ENCODE assay signal across 7 mouse cellular contexts in genomic region chr17:72604610-72604980, GRCm38 (mm10). TPM values are rescaled to one million over a fixed set of nuclear protein-coding genes. Genes with fewer than 3 reads are reported as not detected.
DNase-seq lines count a peak whose midpoint lies in the region; ATAC-seq and TF ChIP-seq lines count a peak whose summit lies in the region.

Alk (minus strand) TSS chr17:72604627.

- DNase-seq in c-Kit-positive CD71-positive TER-119-negative erythroid progenitor cells, embryonic 14.5 days (ENCODE audit: low read depth) = peak; percentile 44
- DNase-seq in heart, postnatal 0 days (ENCODE audit: low spot score) = peak; percentile 71
- peak; percentile 85 to 93 for DNase-seq in kidney, postnatal 25 days
- DNase-seq in neural tube, embryonic 10.5 days (ENCODE audit: extremely low spot score, low spot score) = peak; percentile 92

- peak within 1 kb of the TSS; percentile 59 for H3K4me3 ChIP-seq in forebrain, embryonic 13.5 days
- H3K4me3 ChIP-seq in heart, postnatal 0 days (ENCODE audit: low read depth, low read length) = peak within 1 kb of the TSS; percentile 36
- peak within 1 kb of the TSS; percentile 48 for H3K4me3 ChIP-seq in liver, embryonic 12.5 days
- H3K4me3 ChIP-seq in stomach, embryonic 15.5 days (replicated peaks) = peak within 1 kb of the TSS; percentile 45

- peak; percentile 96 for ATAC-seq in forebrain, embryonic 13.5 days
- ATAC-seq in heart, postnatal 0 days (ENCODE audit: insufficient read depth, low read depth) = peak; percentile 84
- peak; percentile 82 for ATAC-seq in liver, embryonic 12.5 days
- peak; percentile 92 for ATAC-seq in stomach, embryonic 15.5 days (ENCODE audit: insufficient read depth, low FRiP score, low read depth)

- no peaks in the 10 kb centered on the region for H3K9me3 ChIP-seq in forebrain, embryonic 13.5 days (replicated peaks)
- no peaks in the 10 kb centered on the region for H3K9me3 ChIP-seq in heart, postnatal 0 days (replicated peaks; ENCODE audit: control insufficient read depth, low read length)
- H3K9me3 ChIP-seq in liver, embryonic 12.5 days (replicated peaks) = no peaks in the 10 kb centered on the region
- no peaks in the 10 kb centered on the region for H3K9me3 ChIP-seq in stomach, embryonic 15.5 days

- H3K27me3 ChIP-seq in forebrain, embryonic 13.5 days = peaks cover 34% of the 10 kb centered on the region
- H3K27me3 ChIP-seq in heart, postnatal 0 days (ENCODE audit: control insufficient read depth, insufficient read depth, low read length) = peaks cover 41% of the 10 kb centered on the region
- peaks cover 40% of the 10 kb centered on the region for H3K27me3 ChIP-seq in liver, embryonic 12.5 days (replicated peaks)
- peaks cover 30% of the 10 kb centered on the region for H3K27me3 ChIP-seq in stomach, embryonic 15.5 days (replicated peaks)

- WGBS in forebrain, embryonic 13.5 days = under 1% methylated on average over 27 of the region's 32 CpGs
- WGBS in heart, postnatal 0 days = under 1% methylated on average over 25 of the region's 32 CpGs
- 1% methylated on average over 32 of the region's 32 CpGs for WGBS in liver, embryonic 12.5 days (ENCODE audit: insufficient replicate concordance)
- under 1% methylated on average over 27 of the region's 32 CpGs for WGBS in stomach, embryonic 15.5 days

- peak within 1 kb of the TSS; percentile 97 for H3K4me2 ChIP-seq in forebrain, embryonic 13.5 days
- H3K4me2 ChIP-seq in heart, postnatal 0 days (ENCODE audit: low read depth, low read length) = peak within 1 kb of the TSS; percentile 58
- peak within 1 kb of the TSS; percentile 66 for H3K4me2 ChIP-seq in liver, embryonic 12.5 days
- peak within 1 kb of the TSS; percentile 89 for H3K4me2 ChIP-seq in stomach, embryonic 15.5 days

- no peak within 1 kb of the TSS for H3K27ac ChIP-seq in forebrain, embryonic 13.5 days
- no peak within 1 kb of the TSS for H3K27ac ChIP-seq in heart, postnatal 0 days (ENCODE audit: low read depth)
- no peak within 1 kb of the TSS for H3K27ac ChIP-seq in liver, embryonic 12.5 days
- no peak within 1 kb of the TSS for H3K27ac ChIP-seq in stomach, embryonic 15.5 days

- TF ChIP-seq EP300 in heart, postnatal 0 days (IDR thresholded peaks at IDR 0.05; ENCODE audit: low read depth) = no peak

- no peaks in the 10 kb centered on the region for H3K36me3 ChIP-seq in forebrain, embryonic 13.5 days (ENCODE audit: poor library complexity, severe bottlenecking)
- H3K36me3 ChIP-seq in heart, postnatal 0 days (replicated peaks; ENCODE audit: control insufficient read depth, insufficient read depth, low read length) = no peaks in the 10 kb centered on the region
- H3K36me3 ChIP-seq in liver, embryonic 12.5 days = no peaks in the 10 kb centered on the region
- H3K36me3 ChIP-seq in stomach, embryonic 15.5 days = no peaks in the 10 kb centered on the region

- H3K4me1 ChIP-seq in forebrain, embryonic 13.5 days = peaks cover 33% of the 10 kb centered on the region
- H3K4me1 ChIP-seq in heart, postnatal 0 days (ENCODE audit: control insufficient read depth, insufficient read depth) = peaks cover 7% of the 10 kb centered on the region; the same call in 1 of the 2 replicates
- 0 out of 2 replicates have a peak, but pooled peaks cover 9% of the 10 kb centered on the region for H3K4me1 ChIP-seq in liver, embryonic 12.5 days
- peaks cover 12% of the 10 kb centered on the region for H3K4me1 ChIP-seq in stomach, embryonic 15.5 days

- no peak for TF ChIP-seq CTCF in heart, postnatal 0 days (IDR thresholded peaks at IDR 0.05; ENCODE audit: low read depth)

- H3K9ac ChIP-seq in forebrain, embryonic 13.5 days = peak within 1 kb of the TSS; percentile 64
- no peak within 1 kb of the TSS for H3K9ac ChIP-seq in heart, postnatal 0 days (replicated peaks; ENCODE audit: low read depth, low read length)
- H3K9ac ChIP-seq in liver, embryonic 12.5 days = no peak within 1 kb of the TSS
- no peak within 1 kb of the TSS for H3K9ac ChIP-seq in stomach, embryonic 15.5 days

RNA-seq across cellular contexts. Expression of gene Alk, which starts in this region (rescaled TPM):
- 1.8 and 2.0 TPM in 2 replicates for polyA plus RNA-seq in forebrain, embryonic 13.5 days (2015; fragmentation: Nextera tagmentation; extraction: Ambion mirVana)
- total RNA-seq in heart, postnatal 0 days (2014; rRNA removed; ENCODE audit: low replicate concordance) = 0.15 TPM in 1 of 2 replicates, not detected in the other
- polyA plus RNA-seq in heart, postnatal 0 days (2015; fragmentation: Nextera tagmentation; extraction: Ambion mirVana) = 0.04 and 0.05 TPM in 2 replicates
- polyA plus RNA-seq in liver, embryonic 12.5 days (2016; fragmentation: Nextera tagmentation; extraction: Ambion mirVana) = 0.02 and 0.14 TPM in 2 replicates
- polyA plus RNA-seq in stomach, embryonic 15.5 days (2015; fragmentation: Nextera tagmentation; extraction: Ambion mirVana) = 1.6 and 1.7 TPM in 2 replicates

Comparison
In these comparisons a context has a peak if more than half of its experiments do, and no peak if none do; other contexts are left out.
1. Peak in DNase-seq, ATAC-seq, H3K4me3 ChIP-seq and H3K4me2 ChIP-seq in heart, postnatal 0 days; RNA of the gene not detected or under 1 TPM.
2. Peak in ATAC-seq, H3K4me3 ChIP-seq and H3K4me2 ChIP-seq in liver, embryonic 12.5 days; RNA of the gene not detected or under 1 TPM.